Mouse (Mus musculus): ENCODE data around the gene Mrm1.

The Mrm1 gene

DNA sequence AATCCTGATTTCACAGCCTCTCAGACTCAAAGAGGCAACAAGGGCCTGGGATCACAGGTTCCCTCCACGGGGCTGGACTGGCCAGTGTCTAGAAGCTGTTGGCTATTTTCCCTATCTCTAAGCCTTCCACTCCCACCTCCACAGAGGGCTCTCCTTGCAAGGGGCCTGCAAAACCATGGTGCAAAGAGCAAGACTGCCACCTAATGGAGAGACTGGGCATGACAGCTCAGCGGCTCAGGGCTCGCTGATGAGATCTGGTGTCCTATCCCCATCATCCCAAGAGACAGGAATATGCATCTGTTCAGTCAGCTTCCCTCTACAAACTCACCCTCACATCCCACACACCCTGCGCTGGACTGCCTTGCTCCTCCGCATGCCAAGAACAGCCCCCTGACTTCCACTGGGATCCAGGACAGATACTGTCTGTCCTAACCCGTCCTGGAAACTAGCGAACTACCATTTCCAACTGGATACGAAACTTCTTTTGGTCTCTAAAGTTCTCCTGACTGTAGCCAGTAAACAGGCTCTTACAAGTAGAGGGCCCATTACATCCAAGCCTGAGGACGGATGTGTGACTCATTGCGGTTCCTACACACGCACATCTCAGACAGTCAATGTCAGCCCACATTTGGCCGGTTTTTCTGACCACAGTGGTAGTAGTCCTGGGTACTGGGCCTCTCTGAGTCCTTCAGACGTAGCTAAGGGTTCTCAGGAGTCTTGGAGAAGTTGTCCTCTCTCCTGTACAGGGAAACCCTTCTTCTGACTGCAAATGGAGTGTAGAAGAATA lies 5.4 kb downstream of the Mrm1 start:
- peak; percentile 48 to 66 for DNase-seq (ENCODE audit: low spot score in 2 of 2)

DNA sequence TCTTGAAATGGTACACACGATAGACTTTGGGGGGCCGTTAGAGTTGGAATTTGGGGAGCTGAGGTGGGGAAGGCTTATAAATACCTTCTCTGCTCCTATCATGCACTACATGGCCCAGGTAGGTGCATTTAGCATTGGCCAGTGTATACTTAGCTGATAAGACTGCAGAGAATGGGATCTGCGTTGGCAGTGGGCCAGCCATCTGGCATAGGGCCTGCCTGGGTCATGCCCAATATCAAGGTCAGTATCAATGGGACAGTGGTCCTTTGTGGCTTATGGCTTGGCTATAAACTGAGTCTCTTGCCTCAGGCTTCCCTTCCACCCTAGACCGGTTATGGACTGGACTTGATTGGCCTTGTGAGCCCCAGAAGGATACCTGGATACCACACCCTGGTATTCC lies 14.9 kb downstream of the Mrm1 start:
- DNase-seq (ENCODE audit: low spot score in 2 of 2) = no peak

DNA sequence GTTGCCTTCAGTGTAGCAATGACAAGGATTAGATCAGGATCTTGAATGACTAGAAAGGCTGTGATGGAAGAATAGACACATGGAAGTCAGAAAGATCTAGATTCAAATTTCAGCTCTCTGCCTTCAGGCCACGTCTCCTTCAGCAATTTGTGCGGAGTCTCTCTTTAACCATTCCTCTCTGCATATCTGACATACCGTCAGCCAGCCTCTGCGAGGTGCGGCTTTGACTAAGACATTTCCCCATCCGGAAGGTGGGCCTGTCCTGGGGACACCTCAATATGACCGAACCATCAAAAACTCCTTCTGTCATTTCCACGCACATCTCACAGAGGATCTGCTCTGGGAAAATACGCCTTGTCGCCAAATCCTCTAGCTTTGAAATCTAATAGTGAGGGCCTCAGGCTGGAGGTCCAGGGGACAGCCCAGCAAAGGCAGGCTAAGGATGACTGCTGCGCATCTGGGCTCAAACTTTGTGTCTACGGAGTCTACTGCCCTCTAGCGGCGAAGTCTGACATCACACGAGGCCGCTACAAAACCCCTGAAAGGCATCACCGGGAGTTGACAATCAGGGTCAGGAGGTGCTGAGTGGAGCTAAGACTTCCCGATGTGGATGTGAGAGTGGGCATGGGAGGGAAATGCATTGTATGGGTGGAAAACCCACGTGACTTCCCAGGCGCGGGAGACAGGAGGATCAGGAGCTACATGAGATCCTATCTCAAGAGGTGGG lies 21.5 kb downstream of the Mrm1 start:
- peak; percentile 48 to 69 for DNase-seq (ENCODE audit: low spot score in 2 of 2)

GRCm38 (mm10) chr11:84797026-84797425 lies 22.3 kb downstream of the Mrm1 start:
- DNase-seq (ENCODE audit: low spot score in 2 of 2) = no peak

DNA sequence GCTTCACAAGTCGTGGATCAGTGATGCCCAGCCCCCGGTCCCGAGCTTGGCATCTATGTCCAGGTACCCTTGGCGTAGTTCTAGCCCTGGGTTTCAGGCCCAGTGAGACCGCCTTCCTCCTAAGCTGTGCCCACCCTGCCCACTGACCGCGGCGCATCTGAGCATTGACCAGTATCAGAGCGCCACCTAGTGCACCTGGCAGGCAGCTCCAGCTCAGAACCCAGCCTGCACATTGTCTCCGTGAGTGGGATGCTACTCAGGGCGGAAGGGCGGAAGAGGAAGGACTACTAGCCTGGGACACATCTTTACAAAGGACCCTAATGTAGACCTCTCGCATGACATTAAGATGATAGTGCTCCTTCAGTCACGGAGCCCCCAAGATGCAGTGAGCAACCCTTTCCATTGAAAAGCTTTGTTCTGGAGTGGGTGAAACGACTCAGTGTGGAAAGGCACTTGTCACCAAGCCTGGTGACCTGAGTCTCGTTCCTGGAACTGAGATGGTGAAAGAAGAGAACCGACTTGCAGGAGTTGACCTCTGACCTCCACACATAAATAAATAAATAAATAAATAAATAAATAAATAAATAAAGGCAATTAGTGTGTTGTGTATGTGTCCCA lies 24.7 kb downstream of the Mrm1 start:
- peak; percentile 14 to 15 for DNase-seq (ENCODE audit: low spot score in 2 of 2)

GRCm38 (mm10) chr11:84793545-84793944 lies 25.8 kb downstream of the Mrm1 start:
- no peak for DNase-seq (ENCODE audit: low spot score in 2 of 2)

- DNase-seq (ENCODE audit: low spot score in 2 of 2) = no peak
These were observed 28.9 kb downstream of the Mrm1 start for GRCm38 (mm10) chr11:84790383-84790782.

GRCm38 (mm10) chr11:84780143-84780870 lies 39.0 kb downstream of the Mrm1 start:
- no peak for DNase-seq (ENCODE audit: low spot score in 2 of 2)

DNA sequence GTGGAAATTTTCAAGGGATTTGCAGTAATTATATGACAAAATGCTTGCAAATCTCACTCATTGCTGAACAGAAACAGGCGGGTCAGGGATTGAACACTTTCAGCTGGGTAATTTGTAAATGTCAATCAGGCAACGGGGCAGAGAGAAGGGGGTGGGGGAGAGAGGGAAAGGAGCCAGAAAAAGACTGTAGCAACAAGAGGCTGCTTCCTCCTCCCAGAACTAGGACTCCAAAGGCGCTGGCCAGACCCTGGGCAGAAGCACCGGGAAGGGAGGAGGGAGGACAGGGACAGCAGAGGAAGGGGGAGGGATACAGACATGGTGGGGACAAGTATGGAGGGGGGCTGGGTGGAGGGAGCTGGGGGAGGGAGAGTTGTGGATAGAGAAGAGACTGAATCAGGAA lies 43.8 kb downstream of the Mrm1 start:
- DNase-seq (ENCODE audit: low spot score in 2 of 2) = no peak

DNA sequence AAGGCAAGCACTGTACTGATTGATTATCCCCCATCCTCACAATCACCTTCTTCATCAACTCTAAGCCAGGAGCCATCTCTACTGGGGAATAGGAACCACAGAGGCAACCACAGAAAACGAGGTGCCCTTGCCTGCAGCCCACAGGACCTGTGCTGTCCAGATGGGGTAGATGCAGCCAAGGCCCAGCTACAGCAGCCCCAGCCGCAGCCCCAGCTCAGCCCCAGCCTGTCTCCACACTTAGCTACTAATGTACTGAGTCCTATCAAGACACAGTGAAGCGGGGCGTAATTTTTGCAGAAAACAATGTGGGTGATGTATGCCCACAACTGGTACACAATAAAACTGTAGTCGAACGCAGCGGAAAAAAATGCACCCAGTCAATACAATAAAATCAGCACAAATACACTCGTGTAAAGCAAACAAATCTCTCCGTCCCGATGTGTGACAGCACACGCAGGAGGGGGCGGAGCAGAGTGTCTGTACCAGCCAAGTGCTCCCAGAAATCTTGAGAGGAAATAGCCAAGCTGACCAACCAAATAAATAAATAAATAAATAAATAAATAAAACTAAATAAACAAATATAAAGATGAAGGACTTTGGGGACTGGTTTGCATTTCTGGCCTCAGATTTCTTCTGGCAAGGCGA lies 44.3 kb downstream of the Mrm1 start:
- no peak for DNase-seq (ENCODE audit: low spot score in 2 of 2)

- no peak for DNase-seq (ENCODE audit: low spot score in 2 of 2)
These were observed 51.4 kb downstream of the Mrm1 start for GRCm38 (mm10) chr11:84767898-84768297.

- no peak for DNase-seq (ENCODE audit: low spot score in 2 of 2)
These were observed 54.2 kb downstream of the Mrm1 start for GRCm38 (mm10) chr11:84765125-84765524.

DNA sequence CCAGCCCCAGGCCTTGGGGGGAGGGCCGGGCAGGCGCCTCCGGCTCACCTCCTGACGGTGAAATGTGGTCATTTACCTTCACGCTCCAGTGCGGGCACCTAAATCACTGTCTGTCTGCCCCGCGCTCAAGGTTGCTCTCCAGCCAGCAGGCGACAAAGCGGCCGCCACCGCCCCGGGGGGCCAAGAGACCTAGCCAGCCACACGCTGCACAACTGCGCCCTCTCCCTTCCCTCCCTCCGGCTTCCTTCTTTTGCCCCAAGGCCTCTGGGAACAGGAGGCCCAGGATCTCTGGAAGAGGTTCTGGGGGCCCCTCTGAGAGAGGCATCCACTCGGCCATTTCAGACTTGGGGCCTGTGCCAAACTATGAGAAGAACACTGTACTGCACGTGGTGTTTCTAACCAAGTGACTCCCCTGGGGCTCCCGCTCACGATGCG lies 54.8 kb downstream of the Mrm1 start:
- no peak for DNase-seq (ENCODE audit: low spot score in 2 of 2)

GRCm38 (mm10) chr11:84764116-84764515 lies 55.2 kb downstream of the Mrm1 start:
- no peak for DNase-seq (ENCODE audit: low spot score in 2 of 2)
